Mouse (Mus musculus): ENCODE measurements around the gene Ogn. TPM values are rescaled to one million over a fixed set of nuclear protein-coding genes. Genes with fewer than 3 reads are reported as not detected.

The Ogn gene
- polyA plus RNA-seq, 1 experiment from 2014 or later: 103 TPM

- H3K4me2 ChIP-seq (replicated peaks; ENCODE audit: low read depth, low read length): no peak overlapping the region
- no peak overlapping the region for H3K4me3 ChIP-seq (ENCODE audit: low read depth, low read length)
- no peaks in the 10 kb centered on the region for H3K36me3 ChIP-seq (ENCODE audit: control insufficient read depth, insufficient read depth, low read length)
- H3K9ac ChIP-seq (replicated peaks; ENCODE audit: low read depth, low read length): no peak overlapping the region
- no peak for ATAC-seq (ENCODE audit: insufficient number of reproducible peaks, insufficient read depth, low FRiP score, low read depth)
- no peaks in the 10 kb centered on the region for H3K4me1 ChIP-seq (ENCODE audit: control insufficient read depth, insufficient read depth, low read length)
- H3K27ac ChIP-seq (ENCODE audit: low read length): no peak overlapping the region
- no peaks in the 10 kb centered on the region for H3K27me3 ChIP-seq (ENCODE audit: control insufficient read depth, insufficient read depth, low read length)
- H3K9me3 ChIP-seq (ENCODE audit: control insufficient read depth, low read depth, low read length): no peaks in the 10 kb centered on the region
Measured at GRCm38 (mm10) chr13:49628167-49628566, 20.3 kb downstream of the Ogn start.

- Histone ChIP-seq H3K4me2 (replicated peaks; ENCODE audit: low read depth, low read length) (no peak overlapping the region), H3K27ac (ENCODE audit: low read length) (no peak overlapping the region), H3K36me3 (ENCODE audit: control insufficient read depth, insufficient read depth, low read length) (no peaks in the 10 kb centered on the region), H3K9me3 (ENCODE audit: control insufficient read depth, low read depth, low read length) (no peaks in the 10 kb centered on the region), H3K4me1 (ENCODE audit: control insufficient read depth, insufficient read depth, low read length) (no peaks in the 10 kb centered on the region), H3K27me3 (ENCODE audit: control insufficient read depth, insufficient read depth, low read length) (no peaks in the 10 kb centered on the region), H3K4me3 (ENCODE audit: low read depth, low read length) (no peak overlapping the region), H3K9ac (replicated peaks; ENCODE audit: low read depth, low read length) (no peak overlapping the region)
- 86% methylated on average over 2 of the region's 2 CpGs for WGBS
- no peak for ATAC-seq (ENCODE audit: insufficient number of reproducible peaks, insufficient read depth, low FRiP score, low read depth)
Measured at GRCm38 (mm10) chr13:49629076-49629475, 21.2 kb downstream of the Ogn start.

- no peaks in the 10 kb centered on the region for H3K36me3 ChIP-seq (ENCODE audit: control insufficient read depth, insufficient read depth, low read length)
- no peaks in the 10 kb centered on the region for H3K9me3 ChIP-seq (ENCODE audit: control insufficient read depth, low read depth, low read length)
- no peak overlapping the region for H3K4me2 ChIP-seq (replicated peaks; ENCODE audit: low read depth, low read length)
- H3K4me3 ChIP-seq (ENCODE audit: low read depth, low read length): no peak overlapping the region
- H3K4me1 ChIP-seq (ENCODE audit: control insufficient read depth, insufficient read depth, low read length): peaks cover 3% of the 10 kb centered on the region; the same call in 1 of the 2 replicates
- no peaks in the 10 kb centered on the region for H3K27me3 ChIP-seq (ENCODE audit: control insufficient read depth, insufficient read depth, low read length)
- no peak for ATAC-seq (ENCODE audit: insufficient number of reproducible peaks, insufficient read depth, low FRiP score, low read depth)
- no peak overlapping the region for H3K9ac ChIP-seq (replicated peaks; ENCODE audit: low read depth, low read length)
- no peak overlapping the region for H3K27ac ChIP-seq (ENCODE audit: low read length)
- 95% methylated on average over 2 of the region's 2 CpGs for WGBS
Measured at GRCm38 (mm10) chr13:49639965-49640364, 32.1 kb downstream of the Ogn start.

- 70% methylated on average over 6 of the region's 6 CpGs for WGBS
- ATAC-seq (ENCODE audit: insufficient number of reproducible peaks, insufficient read depth, low FRiP score, low read depth): no peak
- H3K27ac ChIP-seq (ENCODE audit: low read length): no peak overlapping the region
Measured at GRCm38 (mm10) chr13:49642650-49643049, 34.8 kb downstream of the Ogn start.

GRCm38 (mm10) chr13:49643669-49644362 lies 36.0 kb downstream of the Ogn start:
- Histone ChIP-seq H3K4me2 (replicated peaks; ENCODE audit: low read depth, low read length) (no peak overlapping the region), H3K4me1 (ENCODE audit: control insufficient read depth, insufficient read depth, low read length) (peaks cover 3% of the 10 kb centered on the region; the same call in 1 of the 2 replicates), H3K4me3 (ENCODE audit: low read depth, low read length) (no peak overlapping the region), H3K27ac (ENCODE audit: low read length) (0 out of 2 replicates have a peak overlapping the region, but pooled peaks have one; percentile 22), H3K9ac (replicated peaks; ENCODE audit: low read depth, low read length) (no peak overlapping the region), H3K27me3 (ENCODE audit: control insufficient read depth, insufficient read depth, low read length) (no peaks in the 10 kb centered on the region), H3K36me3 (ENCODE audit: control insufficient read depth, insufficient read depth, low read length) (no peaks in the 10 kb centered on the region), H3K9me3 (ENCODE audit: control insufficient read depth, low read depth, low read length) (no peaks in the 10 kb centered on the region)
- ATAC-seq (ENCODE audit: insufficient number of reproducible peaks, insufficient read depth, low FRiP score, low read depth): no peak

More at GRCm38 (mm10) chr13:49642650-49643049, 34.8 kb downstream of the Ogn start:
- Histone ChIP-seq H3K27me3 (ENCODE audit: control insufficient read depth, insufficient read depth, low read length) (no peaks in the 10 kb centered on the region), H3K36me3 (ENCODE audit: control insufficient read depth, insufficient read depth, low read length) (no peaks in the 10 kb centered on the region), H3K4me2 (replicated peaks; ENCODE audit: low read depth, low read length) (no peak overlapping the region), H3K9ac (replicated peaks; ENCODE audit: low read depth, low read length) (no peak overlapping the region), H3K4me3 (ENCODE audit: low read depth, low read length) (no peak overlapping the region), H3K9me3 (ENCODE audit: control insufficient read depth, low read depth, low read length) (no peaks in the 10 kb centered on the region), H3K4me1 (ENCODE audit: control insufficient read depth, insufficient read depth, low read length) (peaks cover 3% of the 10 kb centered on the region; the same call in 1 of the 2 replicates)

- no peak overlapping the region for H3K4me3 ChIP-seq (ENCODE audit: low read depth, low read length)
- ATAC-seq (ENCODE audit: insufficient number of reproducible peaks, insufficient read depth, low FRiP score, low read depth): peak; percentile 56; the same call in 1 of the 2 replicates
- H3K9me3 ChIP-seq (ENCODE audit: control insufficient read depth, low read depth, low read length): no peaks in the 10 kb centered on the region
- no peaks in the 10 kb centered on the region for H3K27me3 ChIP-seq (ENCODE audit: control insufficient read depth, insufficient read depth, low read length)
- H3K4me2 ChIP-seq (replicated peaks; ENCODE audit: low read depth, low read length): no peak overlapping the region
- no peak overlapping the region for H3K9ac ChIP-seq (replicated peaks; ENCODE audit: low read depth, low read length)
- peaks cover 3% of the 10 kb centered on the region; the same call in 1 of the 2 replicates for H3K4me1 ChIP-seq (ENCODE audit: control insufficient read depth, insufficient read depth, low read length)
- H3K27ac ChIP-seq (ENCODE audit: low read length): peak overlapping the region; percentile 80
- WGBS: 48% methylated on average over 2 of the region's 2 CpGs
- no peaks in the 10 kb centered on the region for H3K36me3 ChIP-seq (ENCODE audit: control insufficient read depth, insufficient read depth, low read length)
Measured at GRCm38 (mm10) chr13:49644731-49645529, 37.1 kb downstream of the Ogn start.

- H3K4me2 ChIP-seq (replicated peaks; ENCODE audit: low read depth, low read length): no peak overlapping the region
- 86% methylated on average over 1 of the region's 1 CpGs for WGBS
- H3K36me3 ChIP-seq (ENCODE audit: control insufficient read depth, insufficient read depth, low read length): no peaks in the 10 kb centered on the region
- H3K4me1 ChIP-seq (ENCODE audit: control insufficient read depth, insufficient read depth, low read length): peaks cover 3% of the 10 kb centered on the region; the same call in 1 of the 2 replicates
- H3K27ac ChIP-seq (ENCODE audit: low read length): no peak overlapping the region
- H3K9ac ChIP-seq (replicated peaks; ENCODE audit: low read depth, low read length): no peak overlapping the region
- no peaks in the 10 kb centered on the region for H3K9me3 ChIP-seq (ENCODE audit: control insufficient read depth, low read depth, low read length)
- no peaks in the 10 kb centered on the region for H3K27me3 ChIP-seq (ENCODE audit: control insufficient read depth, insufficient read depth, low read length)
- no peak for ATAC-seq (ENCODE audit: insufficient number of reproducible peaks, insufficient read depth, low FRiP score, low read depth)
- H3K4me3 ChIP-seq (ENCODE audit: low read depth, low read length): no peak overlapping the region
Measured at GRCm38 (mm10) chr13:49646019-49646418, 38.2 kb downstream of the Ogn start.

GRCm38 (mm10) chr13:49651136-49651535 lies 43.3 kb downstream of the Ogn start:
- Histone ChIP-seq H3K4me2 (replicated peaks; ENCODE audit: low read depth, low read length) (peak overlapping the region; percentile 59), H3K9ac (replicated peaks; ENCODE audit: low read depth, low read length) (no peak overlapping the region), H3K4me1 (ENCODE audit: control insufficient read depth, insufficient read depth, low read length) (0 out of 2 replicates have a peak, but pooled peaks cover 5% of the 10 kb centered on the region), H3K27ac (ENCODE audit: low read length) (no peak overlapping the region), H3K36me3 (ENCODE audit: control insufficient read depth, insufficient read depth, low read length) (no peaks in the 10 kb centered on the region), H3K4me3 (ENCODE audit: low read depth, low read length) (no peak overlapping the region), H3K27me3 (ENCODE audit: control insufficient read depth, insufficient read depth, low read length) (no peaks in the 10 kb centered on the region), H3K9me3 (ENCODE audit: control insufficient read depth, low read depth, low read length) (no peaks in the 10 kb centered on the region)
- ATAC-seq (ENCODE audit: insufficient number of reproducible peaks, insufficient read depth, low FRiP score, low read depth): no peak
- 30% methylated on average over 2 of the region's 2 CpGs for whole genome bisulfite sequencing

Measured in stomach, embryonic 14.5 days (tissue).